Mouse (Mus musculus): ENCODE measurements around the gene Shank3. TPM values are rescaled to one million over a fixed set of nuclear protein-coding genes. Genes with fewer than 3 reads are reported as not detected.

Gene Shank3
- total RNA-seq (2023), result 1 to 10 TPM in 1 of 2 experiments, under 1 TPM in 1; 0.89 to 1.8 TPM

DNA sequence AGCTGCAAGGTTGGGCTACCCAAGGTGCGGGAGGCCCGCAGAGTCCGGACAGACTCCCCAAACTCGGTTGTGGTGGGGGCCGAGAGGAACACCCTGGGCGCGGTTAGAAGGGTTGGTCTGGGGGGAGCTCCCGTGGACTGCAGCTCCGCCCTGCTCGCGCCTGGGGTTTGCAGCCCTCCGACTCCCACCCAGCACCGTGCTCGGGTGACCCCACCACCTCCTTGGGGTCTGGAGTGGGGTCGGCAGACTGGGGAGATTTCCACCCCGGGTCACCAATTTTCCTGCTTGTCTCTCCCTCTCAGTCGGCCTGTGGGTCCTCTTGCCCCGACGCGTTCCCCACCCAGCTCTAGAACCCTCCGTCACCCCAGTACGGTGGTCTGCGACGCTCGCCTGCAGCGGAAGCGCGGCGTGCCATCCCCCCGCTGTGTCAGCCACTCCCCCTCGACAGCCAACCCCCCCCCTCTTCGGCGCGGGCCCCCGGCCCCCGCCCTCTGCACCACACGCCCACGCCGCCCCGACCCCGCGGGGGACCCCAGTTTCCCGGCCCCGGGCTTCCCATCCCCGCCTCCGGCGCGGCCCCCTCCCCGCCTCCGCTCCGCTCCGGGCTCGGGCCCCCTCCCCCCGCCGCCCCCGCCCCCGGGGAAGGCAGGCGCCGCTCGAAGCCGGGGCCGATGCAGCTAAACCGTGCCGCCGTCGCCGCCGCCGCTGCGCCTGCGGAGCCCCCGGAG is at the start of gene Shank3:
Gene Shank3, plus strand, starts transcription at position 663 of the 728 bp plus-strand sequence.

DNA sequence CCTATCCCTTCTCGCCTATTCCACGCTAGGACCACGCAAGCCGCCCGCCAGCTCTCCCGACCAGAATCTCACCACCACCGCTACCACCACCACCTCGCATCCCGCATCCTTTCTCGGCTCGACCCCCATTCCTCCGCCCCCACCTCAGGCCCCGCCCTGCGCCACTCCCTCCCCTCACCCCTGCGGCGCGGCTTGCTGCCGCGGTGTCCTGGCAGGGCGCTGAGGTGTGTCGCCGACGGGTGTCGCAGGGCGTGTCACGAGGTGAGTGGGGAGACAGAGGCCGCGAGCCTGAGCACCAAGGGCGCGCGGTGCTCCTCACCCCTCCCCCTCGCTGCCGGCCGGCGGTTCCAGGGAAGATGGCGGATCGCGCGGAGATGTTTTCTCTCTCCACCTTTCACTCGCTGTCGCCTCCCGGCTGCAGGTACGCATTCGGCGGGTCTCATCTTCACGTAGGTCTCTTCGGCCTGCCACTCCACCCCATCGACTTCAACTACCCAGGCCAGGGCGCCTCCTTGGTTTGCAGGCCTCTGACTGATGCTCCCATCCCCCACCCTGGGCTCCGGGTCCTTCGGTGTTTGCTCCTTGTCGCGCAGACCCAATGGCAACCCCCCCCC is 45.5 kb upstream of the Shank3 start, which contains the start of gene Mapk8ip2:
Gene Mapk8ip2, plus strand, starts transcription at position 49 of the 614 bp plus-strand sequence.

DNA sequence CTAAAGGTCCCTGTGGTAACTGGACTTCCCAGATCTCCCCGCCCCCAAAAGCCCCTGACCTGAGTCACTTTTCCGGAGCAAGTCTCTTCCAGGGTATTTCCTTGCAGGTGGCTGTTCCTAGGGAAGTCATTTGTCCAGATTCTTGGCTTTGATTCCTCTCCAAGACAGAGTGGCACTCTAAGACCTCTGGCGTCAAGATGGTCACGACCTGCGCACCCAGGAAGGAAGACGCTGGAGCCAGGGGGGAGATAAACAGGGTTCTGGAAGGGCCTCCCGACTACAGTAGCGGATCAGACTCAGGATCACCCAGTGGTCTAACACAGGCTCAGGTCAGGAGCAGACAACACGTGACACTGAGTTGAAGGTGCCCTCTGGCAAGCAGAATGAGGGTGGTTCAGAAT is 22.3 kb upstream of the Shank3 start, which contains the start of gene Arsa:
Gene Arsa, minus strand, starts transcription at position 335 of the 401 bp plus-strand sequence.

DNA sequence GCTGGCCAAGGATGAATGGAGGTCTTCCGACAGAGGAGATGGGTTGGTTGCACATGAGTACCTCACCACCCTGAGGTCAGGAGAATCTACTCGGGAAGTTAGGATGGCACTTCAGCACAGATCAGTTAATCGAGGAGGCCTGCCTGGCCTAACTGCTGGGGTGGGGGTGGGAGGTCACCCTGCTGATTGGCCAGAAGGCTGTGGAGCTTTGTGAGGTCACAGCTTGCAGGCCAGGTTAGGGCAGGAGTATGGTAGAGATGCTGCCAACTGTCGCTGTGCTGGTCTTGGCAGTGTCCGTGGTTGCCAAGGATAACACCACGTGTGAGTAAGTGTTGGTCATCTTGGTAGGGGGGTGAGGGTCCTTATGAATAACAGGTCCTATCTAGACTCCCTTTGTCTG is 68.7 kb downstream of the Shank3 start, which contains the start of gene Acr:
Gene Acr, plus strand, starts transcription at position 213 of the 400 bp plus-strand sequence.

DNA sequence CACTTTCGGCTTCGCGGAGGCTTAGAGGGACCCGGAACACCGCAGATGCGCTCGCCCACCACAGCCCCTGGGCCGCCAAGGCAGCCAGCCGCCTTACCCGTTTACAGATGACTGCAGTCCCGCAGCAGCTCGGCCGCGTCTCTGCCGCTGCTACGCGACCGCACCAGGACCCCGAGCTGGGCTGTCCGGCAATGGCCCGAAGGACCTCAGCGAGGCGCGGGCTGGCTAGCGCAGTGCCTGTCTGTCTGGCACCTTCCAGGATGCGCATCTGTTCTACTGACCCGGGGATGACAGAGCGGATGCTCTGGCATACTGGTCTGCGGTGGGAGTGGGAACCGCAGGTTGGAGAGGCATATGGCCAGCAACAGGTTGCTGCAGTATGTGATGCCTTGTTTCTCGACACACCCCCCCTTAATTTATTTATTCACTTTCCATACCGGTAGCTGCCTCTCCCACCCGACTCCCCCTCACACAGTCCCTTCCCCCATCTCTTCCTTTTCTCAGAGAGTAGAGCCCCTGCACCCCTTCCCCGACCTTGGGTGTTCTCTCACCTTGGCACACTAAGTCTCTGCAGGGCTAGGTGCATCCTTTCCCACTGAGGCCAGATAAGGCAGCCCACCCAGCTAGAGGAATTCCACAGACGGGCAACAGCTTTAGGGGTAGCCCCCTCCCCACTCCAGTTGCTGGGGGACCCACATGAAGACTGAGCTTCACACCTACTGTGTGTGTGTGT is 92.5 kb downstream of the Shank3 start, which contains the start of gene Rabl2:
Gene Rabl2, minus strand, starts transcription at position 201 of the 733 bp plus-strand sequence.

Other genes with a start within 250 kb of the Shank3 start
- gene Sbf1, start 184.3 kb upstream of the Shank3 start, total RNA-seq (2023), result 100 to 1,000 TPM; 107 to 117 TPM
- not detected for gene Adm2, start 176.9 kb upstream of the Shank3 start, total RNA-seq (2023)
- gene Miox, start 165.2 kb upstream of the Shank3 start, total RNA-seq (2023), result not detected
- gene Lmf2, start 144.0 kb upstream of the Shank3 start, total RNA-seq (2023), result 10 to 100 TPM; 39.7 to 41.8 TPM
- 10 to 100 TPM; 73.4 to 76.9 TPM for gene Ncaph2, start 143.9 kb upstream of the Shank3 start, total RNA-seq (2023)
- 1 to 10 TPM; 4.4 to 7.0 TPM for gene Sco2, start 125.8 kb upstream of the Shank3 start, total RNA-seq (2023)
- gene Tymp, start 122.6 kb upstream of the Shank3 start, total RNA-seq (2023), result under 1 TPM in 1 of 2 experiments, not detected in 1; 0.24 TPM
- gene Odf3b, start 120.3 kb upstream of the Shank3 start, total RNA-seq (2023), result 1 to 10 TPM in 1 of 2 experiments, not detected in 1; 1.2 TPM
- not detected for gene Klhdc7b, start 114.7 kb upstream of the Shank3 start, total RNA-seq (2023)
- not detected for gene Syce3, start 89.1 kb upstream of the Shank3 start, total RNA-seq (2023)
- 1 to 10 TPM; 2.6 to 4.1 TPM for gene Cpt1b, start 73.8 kb upstream of the Shank3 start, total RNA-seq (2023)
- 1 to 10 TPM; 3.2 to 3.7 TPM for gene C730034F03Rik, start 70.0 kb upstream of the Shank3 start, total RNA-seq (2023)
- gene Gm44502, start 69.9 kb upstream of the Shank3 start, total RNA-seq (2023), result under 1 TPM in 1 of 2 experiments, not detected in 1; 0.78 TPM
- gene Chkb, start 69.7 kb upstream of the Shank3 start, total RNA-seq (2023), result 100 to 1,000 TPM; 127 to 141 TPM
- not detected for gene Mapk8ip2, start 45.7 kb upstream of the Shank3 start, total RNA-seq (2023)
- 10 to 100 TPM; 13.5 to 15.1 TPM for gene Arsa, start 22.2 kb upstream of the Shank3 start, total RNA-seq (2023)
- not detected for gene Acr, start 68.7 kb downstream of the Shank3 start, total RNA-seq (2023)
- gene Rabl2, start 92.3 kb downstream of the Shank3 start, total RNA-seq (2023), result 1 to 10 TPM; 1.7 to 4.8 TPM

Data from neutrophil, adult 59 days (primary cell).